Mouse (Mus musculus) cortical plate, adult 2 months (tissue): ENCODE measurements at regions not wholly inside any gene's neighbourhood (a gene's known extent, or its start where the extent isn't known, plus 50 kb on each side); places are given as distances from the start of the nearest gene placed in this dataset.

Source experiments
- CTCF ChIP-seq: fragments of 200-500 bp; IDR thresholded peaks from 2 replicates; pipeline ENCODE4 v1.5.1; 2011; ENCODE audit warnings: mild to moderate bottlenecking, control low read depth, low read length; ENCODE audit not compliant: insufficient read depth; ENCODE audit errors: extremely low read depth
- POLR2A ChIP-seq: fragments of 200-500 bp; IDR thresholded peaks from 2 replicates; pipeline ENCODE4 v1.6.1; 2011; ENCODE audit warnings: mild to moderate bottlenecking, low read length, control low read depth; ENCODE audit not compliant: insufficient read depth; ENCODE audit errors: extremely low read depth

DNA sequence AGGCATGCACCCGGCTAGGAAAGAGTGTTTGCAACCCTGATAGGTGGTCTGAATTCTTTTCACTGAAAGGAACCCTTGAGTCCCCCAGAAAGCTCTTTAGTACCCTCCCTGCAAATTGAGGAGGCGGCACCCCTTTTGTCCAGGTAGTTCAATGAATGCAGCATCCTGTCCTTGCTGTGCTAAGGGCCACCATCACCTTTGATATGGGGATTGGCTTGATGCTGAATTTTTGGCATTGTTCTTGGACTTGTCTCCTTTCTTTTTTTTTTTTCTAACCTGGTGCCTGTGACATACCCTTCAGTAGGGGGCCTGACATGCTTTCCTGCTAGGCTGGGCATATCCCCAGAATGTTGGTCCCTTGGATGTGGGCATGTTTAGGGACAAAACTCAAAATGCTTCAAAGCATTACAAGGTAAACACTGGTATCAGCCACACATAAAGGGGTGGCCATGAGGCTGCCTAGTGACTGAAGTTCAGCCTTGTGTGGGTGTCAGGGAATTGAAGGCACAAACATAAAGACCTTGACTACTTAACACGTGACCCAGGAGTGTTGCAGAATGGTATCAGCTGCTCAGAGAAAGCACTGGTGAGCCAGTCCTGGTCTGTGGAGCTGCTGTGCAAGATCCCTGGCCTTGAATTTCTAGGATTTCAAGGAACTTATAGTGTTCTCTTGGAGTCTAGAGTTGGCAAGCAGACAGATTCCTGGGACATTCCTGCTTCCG, 183.6 kb downstream of the Tex29 start:
- TF ChIP-seq POLR2A: no peak
- no peak for TF ChIP-seq CTCF
